Mouse (Mus musculus) spleen, postnatal 36 days (tissue): ENCODE results near the gene Ccdc33.

Source experiments
- DNase-seq, 2 experiments: peaks; one replicate each; pipeline ENCODE4 v3.0.0; 2022; ENCODE audit warnings: low spot score in 2 of 2, mixed read lengths in 1 of 2

Ccdc33 gene

GRCm38 (mm10) chr9:58049861-58050260 lies 68.8 kb downstream of the Ccdc33 start:
- DNase-seq = no peak

- no peak for DNase-seq
Measured at GRCm38 (mm10) chr9:58049186-58049585, 69.4 kb downstream of the Ccdc33 start.

GRCm38 (mm10) chr9:58048621-58049020 lies 70.0 kb downstream of the Ccdc33 start:
- peak in 1 of 2 experiments; percentile 7 for DNase-seq

- DNase-seq = no peak
Measured at GRCm38 (mm10) chr9:58047061-58047460, 71.6 kb downstream of the Ccdc33 start.

GRCm38 (mm10) chr9:58045646-58046045 lies 73.0 kb downstream of the Ccdc33 start:
- DNase-seq = no peak

- no peak for DNase-seq
Measured at GRCm38 (mm10) chr9:58044828-58045227, 73.8 kb downstream of the Ccdc33 start.

- no peak for DNase-seq
Measured at GRCm38 (mm10) chr9:58043496-58044017, 75.1 kb downstream of the Ccdc33 start.

GRCm38 (mm10) chr9:58042391-58042790 lies 76.2 kb downstream of the Ccdc33 start:
- no peak for DNase-seq

GRCm38 (mm10) chr9:58040977-58041376 lies 77.6 kb downstream of the Ccdc33 start:
- no peak for DNase-seq

- DNase-seq = peak; percentile 49 to 60
Measured at GRCm38 (mm10) chr9:58038500-58039168, 80.0 kb downstream of the Ccdc33 start.

GRCm38 (mm10) chr9:58036961-58037360 lies 81.7 kb downstream of the Ccdc33 start:
- no peak for DNase-seq

GRCm38 (mm10) chr9:58035951-58036698 lies 82.5 kb downstream of the Ccdc33 start:
- DNase-seq = no peak

GRCm38 (mm10) chr9:58035519-58035918 lies 83.1 kb downstream of the Ccdc33 start:
- DNase-seq = no peak

- DNase-seq = no peak
Measured at GRCm38 (mm10) chr9:58031895-58032294, 86.7 kb downstream of the Ccdc33 start.

- no peak for DNase-seq
Measured at GRCm38 (mm10) chr9:58029635-58030034, 89.0 kb downstream of the Ccdc33 start.

GRCm38 (mm10) chr9:58028841-58029240 lies 89.8 kb downstream of the Ccdc33 start:
- no peak for DNase-seq

- no peak for DNase-seq
Measured at GRCm38 (mm10) chr9:58027426-58028180, 91.0 kb downstream of the Ccdc33 start.

GRCm38 (mm10) chr9:58025995-58026394 lies 92.6 kb downstream of the Ccdc33 start:
- no peak for DNase-seq

- no peak for DNase-seq
Measured at GRCm38 (mm10) chr9:58018385-58018784, 100.2 kb downstream of the Ccdc33 start.

GRCm38 (mm10) chr9:58016962-58017361 lies 101.7 kb downstream of the Ccdc33 start:
- no peak for DNase-seq

GRCm38 (mm10) chr9:58015856-58016255 lies 102.8 kb downstream of the Ccdc33 start:
- DNase-seq = no peak
